Mouse (Mus musculus) heart, postnatal 0 days (tissue): ENCODE measurements around the gene Fam168a.

Experiments used
- CTCF ChIP-seq: IDR thresholded peaks from 2 replicates; pipeline ENCODE4 v1.5.1; 2016; ENCODE audit warnings: antibody characterized with exemption, control low read depth, low read depth
- EP300 ChIP-seq: IDR thresholded peaks from 2 replicates; pipeline ENCODE4 v1.6.1; 2016; ENCODE audit warnings: antibody characterized with exemption, low read depth

DNA sequence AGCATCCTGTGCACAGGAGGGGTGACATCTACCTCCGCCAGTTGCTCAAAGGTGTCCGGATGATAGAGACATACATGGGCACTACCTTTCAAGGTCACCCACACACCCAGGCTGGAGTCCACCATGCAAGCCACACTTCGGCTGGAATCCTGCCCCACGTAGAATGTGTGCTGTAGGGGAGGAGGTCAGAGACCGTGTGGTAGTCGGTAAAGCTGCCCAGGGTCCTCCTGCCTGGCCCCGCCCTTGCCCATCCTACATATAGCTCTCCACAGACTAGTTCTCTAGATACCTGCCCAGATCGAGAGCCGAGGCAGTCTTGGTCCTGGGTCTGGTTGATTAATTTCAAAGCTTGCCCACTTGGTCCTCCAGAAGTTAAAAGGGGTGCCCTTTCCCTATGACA, 170.3 kb downstream of the Fam168a start:
- TF ChIP-seq CTCF = no peak
- no peak for TF ChIP-seq EP300
